Mouse (Mus musculus): ENCODE measurements around the gene Ptpdc1.
A peak's percentile ranks its signal among the peaks of the same experiment; 100 is the strongest.

Gene Ptpdc1

GRCm38 (mm10) chr13:48546330-48546917 is 79.0 kb downstream of the Ptpdc1 start:
- peak; percentile 100 for DNase-seq (ENCODE audit: low spot score)

- DNase-seq (ENCODE audit: low spot score) = peak; percentile 98
Measured at GRCm38 (mm10) chr13:48545476-48546281, 79.8 kb downstream of the Ptpdc1 start.

GRCm38 (mm10) chr13:48544867-48545266 is 80.6 kb downstream of the Ptpdc1 start:
- DNase-seq (ENCODE audit: low spot score) = no peak

GRCm38 (mm10) chr13:48544391-48544790 is 81.1 kb downstream of the Ptpdc1 start:
- no peak for DNase-seq (ENCODE audit: low spot score)

GRCm38 (mm10) chr13:48540488-48540887 is 85.0 kb downstream of the Ptpdc1 start:
- no peak for DNase-seq (ENCODE audit: low spot score)

- no peak for DNase-seq (ENCODE audit: low spot score)
Measured at GRCm38 (mm10) chr13:48533441-48533840, 92.0 kb downstream of the Ptpdc1 start.

GRCm38 (mm10) chr13:48531448-48531847 is 94.0 kb downstream of the Ptpdc1 start:
- DNase-seq (ENCODE audit: low spot score) = no peak

- DNase-seq (ENCODE audit: low spot score) = peak; percentile 38
Measured at GRCm38 (mm10) chr13:48530685-48531084, 94.8 kb downstream of the Ptpdc1 start.

- no peak for DNase-seq (ENCODE audit: low spot score)
Measured at GRCm38 (mm10) chr13:48529028-48529427, 96.4 kb downstream of the Ptpdc1 start.

GRCm38 (mm10) chr13:48528123-48528871 is 97.2 kb downstream of the Ptpdc1 start:
- peak; percentile 50 for DNase-seq (ENCODE audit: low spot score)
